21 mouse cellular contexts compared by ENCODE assay signal in the genomic region with DNA sequence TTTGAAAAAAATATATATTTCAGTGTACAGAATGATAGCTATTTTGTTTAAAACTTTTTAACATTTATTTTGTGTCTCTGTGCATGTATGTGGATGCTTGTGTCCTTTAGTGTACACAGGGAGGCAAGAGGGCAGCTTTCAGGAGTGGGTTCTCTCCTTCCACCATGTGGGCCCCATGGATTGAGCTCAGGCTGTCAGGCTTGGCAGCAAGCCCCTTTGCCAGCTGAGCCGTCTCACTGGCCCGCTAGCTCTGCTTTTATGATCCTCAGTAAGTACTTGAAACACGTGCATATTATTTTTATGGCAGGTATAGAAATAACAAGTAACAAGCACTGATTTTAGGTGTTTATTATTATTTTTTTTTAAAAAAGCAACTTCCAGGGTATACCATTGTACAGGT. TPM values are rescaled to one million over a fixed set of nuclear protein-coding genes. Genes with fewer than 3 reads are reported as not detected.
"Had no signal": no experiment of that assay in that cellular context is flagged by ENCODE, and none has a peak within 500 bp of the region (broad histone marks: within the 10 kb centered on the region; RNA-seq: fewer than 3 reads in every experiment).

No protein-coding gene starts in this region.

- H3K9me3 ChIP-seq: lung, embryonic 15.5 days; midbrain, embryonic 13.5 days; midbrain, embryonic 15.5 days; neural tube, embryonic 15.5 days had no signal

- H3K27me3 ChIP-seq: lung, embryonic 15.5 days; midbrain, embryonic 13.5 days; midbrain, embryonic 15.5 days; neural tube, embryonic 13.5 days; neural tube, embryonic 15.5 days had no signal

- H3K27ac ChIP-seq: lung, embryonic 15.5 days; macrophage; midbrain, embryonic 13.5 days; midbrain, embryonic 15.5 days; neural tube, embryonic 13.5 days; neural tube, embryonic 15.5 days had no signal

- H3K4me2 ChIP-seq: lung, embryonic 15.5 days; midbrain, embryonic 11.5 days; midbrain, embryonic 13.5 days; midbrain, embryonic 15.5 days; neural tube, embryonic 13.5 days; neural tube, embryonic 15.5 days had no signal

- H3K9ac ChIP-seq: liver, postnatal 0 days; lung, embryonic 15.5 days; midbrain, embryonic 13.5 days; midbrain, embryonic 15.5 days; neural tube, embryonic 13.5 days; neural tube, embryonic 15.5 days had no signal

- H3K36me3 ChIP-seq: midbrain, embryonic 15.5 days had no signal

- DNase-seq: liver, postnatal 0 days; lung, adult 2 months; lung, postnatal 14 days; lung, postnatal 36 days; retina, postnatal 1 day; right cerebral cortex, postnatal 4 days; spleen, adult 18-20 months; thymus, adult 18-20 months; thymus, postnatal 14 days; thymus, postnatal 36 days had no signal

- ATAC-seq: liver, postnatal 0 days; lung, postnatal 0 days; midbrain, embryonic 13.5 days; midbrain, embryonic 15.5 days had no signal

- H3K4me1 ChIP-seq: lung, embryonic 15.5 days; megakaryocyte, embryonic 14.5 days; midbrain, embryonic 13.5 days; midbrain, embryonic 15.5 days; neural tube, embryonic 13.5 days; neural tube, embryonic 15.5 days had no signal

- H3K4me3 ChIP-seq: lung, embryonic 15.5 days; megakaryocyte, embryonic 14.5 days; midbrain, embryonic 13.5 days; midbrain, embryonic 15.5 days; myocyte; neural tube, embryonic 13.5 days; neural tube, embryonic 15.5 days had no signal

RNA-seq across cellular contexts. Expression of a gene that starts 29.0 kb away (rescaled TPM):
- total RNA-seq: megakaryocyte progenitor cell, adult 5-6 weeks had no signal
- polyA plus RNA-seq: liver, postnatal 0 days; midbrain, embryonic 15.5 days had no signal
